Mouse (Mus musculus): ENCODE data around the gene Slc25a4.

DNA sequence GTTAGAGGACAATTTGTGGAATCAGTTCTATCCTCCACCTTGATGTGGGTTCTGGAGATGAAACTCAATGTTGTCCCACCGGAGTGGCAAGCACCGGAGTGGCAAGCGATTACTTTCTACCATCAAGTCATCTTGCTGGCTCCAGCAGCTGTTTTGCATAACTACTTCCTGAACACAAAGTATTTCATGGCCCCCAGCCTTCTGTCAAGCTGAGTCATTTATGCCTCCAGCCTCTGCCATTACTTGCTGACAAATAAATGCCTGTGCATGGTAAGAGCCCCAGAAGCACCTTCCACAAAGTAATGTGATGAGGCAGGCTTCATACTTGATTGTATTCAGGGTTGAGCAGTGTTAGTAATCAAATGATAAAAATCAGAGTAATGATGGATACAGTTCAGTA lies 14.2 kb downstream of the Slc25a4 start:
- no peak for TF ChIP-seq CTCF (IDR thresholded peaks at IDR 0.05; ENCODE audit: low read depth)
- TF ChIP-seq EP300 (IDR thresholded peaks at IDR 0.05; ENCODE audit: low read depth), result no peak
